Mouse (Mus musculus): ENCODE results near the gene C1qtnf7.

DNA sequence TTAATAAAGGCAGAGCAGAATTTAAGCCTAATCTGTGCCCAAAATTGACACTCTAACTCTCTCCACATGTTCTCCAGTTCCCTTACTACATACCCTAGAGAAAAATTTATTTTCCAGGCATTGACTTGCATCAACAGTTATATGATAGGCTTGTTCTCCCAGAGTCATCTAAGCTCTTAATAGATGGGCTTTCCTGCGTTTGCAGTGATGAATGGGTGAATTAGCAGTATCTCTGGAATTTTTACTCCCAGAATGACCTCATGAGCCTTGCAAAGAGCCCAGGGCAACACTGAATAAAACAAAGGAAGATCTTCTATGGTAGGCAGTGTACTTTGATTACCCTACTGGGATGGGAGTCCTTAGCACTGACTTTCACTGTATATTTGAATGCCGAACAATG lies 33.5 kb upstream of the C1qtnf7 start:
- no peak for TF ChIP-seq CTCF (IDR thresholded peaks at IDR 0.05; ENCODE audit: low read depth, low read length)
- no peak for TF ChIP-seq POLR2A (IDR thresholded peaks at IDR 0.05; ENCODE audit: extremely low read depth, insufficient read depth, low read length)
